Mouse (Mus musculus): ENCODE data around the gene Tbl1x. TPM values are rescaled to one million over a fixed set of nuclear protein-coding genes. Genes with fewer than 3 reads are reported as not detected.

Tbl1x gene
- polyA plus RNA-seq (2015; fragmentation: Nextera tagmentation; extraction: Ambion mirVana): 27.3 and 43.7 TPM in 2 replicates

DNA sequence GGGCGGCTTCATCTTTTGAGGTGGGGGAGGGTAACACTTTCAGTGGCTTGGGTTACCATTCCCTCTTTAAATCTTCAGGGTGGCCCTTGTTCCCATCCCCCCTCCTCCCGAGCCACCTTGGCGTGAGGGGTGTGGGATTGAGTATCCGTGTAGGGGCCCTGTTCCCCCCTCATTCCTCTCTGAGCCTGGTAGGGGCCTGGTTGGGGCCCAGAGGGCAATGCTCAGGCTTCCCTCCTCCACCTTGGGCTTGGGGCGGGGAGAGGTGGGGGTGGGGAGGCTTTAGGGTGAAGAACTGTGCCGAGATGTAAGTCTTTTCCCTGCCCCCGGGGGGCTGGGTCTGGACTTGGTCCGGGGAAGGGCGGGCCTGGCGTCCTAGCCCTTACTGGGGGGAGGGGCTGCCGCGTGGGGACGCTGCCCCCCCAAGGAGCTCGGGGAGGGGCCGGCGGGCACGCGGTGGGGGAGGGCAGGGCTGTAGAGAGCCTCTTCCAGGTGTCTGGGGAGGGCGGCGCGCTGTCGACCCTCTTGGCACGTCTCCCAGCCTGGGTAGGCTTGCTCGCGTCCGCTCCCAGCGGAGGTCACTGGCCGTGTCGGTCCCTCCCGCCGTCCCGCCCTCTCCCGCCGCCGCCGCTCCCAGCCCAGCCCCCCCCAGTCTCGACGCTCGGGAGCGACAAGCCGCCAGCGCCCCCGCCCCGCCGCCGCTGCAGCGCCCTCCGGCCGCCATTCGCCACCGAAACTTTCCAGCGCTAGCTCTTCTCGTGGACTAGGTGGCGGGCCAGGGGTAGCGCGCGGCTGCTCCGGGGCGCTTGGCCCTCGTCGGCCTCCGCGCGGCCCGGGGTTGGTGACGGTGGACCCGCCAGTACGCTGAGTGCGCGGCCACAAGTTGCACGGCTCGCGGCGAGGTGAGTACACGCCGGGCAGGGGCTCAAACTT lies at the start of gene Tbl1x:
Gene Tbl1x (plus strand): TSS at position 643 of the 930 bp plus-strand sequence.

Data from adrenal gland, postnatal 0 days (tissue).